Mouse (Mus musculus): ENCODE measurements around the gene Ogfod2.

DNA sequence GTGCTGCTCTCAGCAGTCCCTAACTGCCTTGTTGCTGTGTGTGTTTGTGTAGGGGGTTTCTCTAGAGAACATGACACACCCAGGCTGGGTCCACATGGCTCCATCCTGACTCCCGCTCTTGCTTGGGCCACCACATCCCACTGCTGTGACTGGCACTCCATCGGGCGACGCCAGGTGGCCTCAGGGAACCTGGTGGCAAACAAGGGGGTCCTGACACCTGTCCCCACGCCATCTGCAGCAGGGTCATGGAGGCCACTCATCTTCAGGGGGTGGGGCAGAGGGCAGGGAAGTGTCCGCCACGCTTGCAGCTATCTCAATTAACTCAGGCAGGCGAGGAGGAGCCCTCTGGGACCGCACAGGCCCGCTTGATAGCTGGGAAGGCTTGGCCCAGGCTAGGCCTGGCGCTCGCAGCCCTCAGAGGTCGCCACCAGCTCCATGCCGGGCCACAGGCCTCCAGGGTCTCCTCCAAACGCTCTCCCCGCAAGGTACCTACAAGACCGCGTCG is 17.0 kb upstream of the Ogfod2 start:
- TF ChIP-seq CTCF (IDR thresholded peaks at IDR 0.05; ENCODE audit: low read depth) (no peak), EP300 (IDR thresholded peaks at IDR 0.05; ENCODE audit: low read depth) (no peak)
